Mouse (Mus musculus): ENCODE data around the gene Plac1.
"Not testable (repeated sequence)": the region's sequence is repeated elsewhere in the genome, so short reads cannot be mapped to it uniquely, and the experiment has no call there.

Gene Plac1

GRCm38 (mm10) chrX:53240011-53240410, at the start of gene Plac1:
Gene Plac1, minus strand, starts transcription at chrX:53240111.
- no peak for DNase-seq (ENCODE audit: extremely low spot score, low spot score)

GRCm38 (mm10) chrX:53287924-53288323, 48.0 kb upstream of the Plac1 start:
- DNase-seq (ENCODE audit: extremely low spot score, low spot score) = no peak

DNA sequence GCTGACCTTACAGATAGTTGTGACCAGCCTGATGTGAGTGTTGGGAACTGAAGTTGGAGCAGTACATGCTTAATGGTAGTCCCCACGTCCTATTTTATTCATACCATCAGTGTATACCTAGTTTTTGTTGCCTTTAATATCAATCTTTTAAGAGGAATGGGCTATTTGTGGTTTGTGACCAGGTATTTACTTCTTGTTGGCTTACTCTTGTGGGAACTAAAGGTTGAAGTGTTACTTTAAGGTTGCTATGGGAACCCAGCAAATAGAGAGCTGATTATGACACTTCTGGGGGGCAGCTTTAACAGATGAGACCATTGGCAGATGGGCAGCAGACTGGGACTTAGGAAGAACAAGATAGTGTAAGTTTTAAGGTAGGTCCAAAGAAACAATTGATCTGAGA, 33.2 kb upstream of the Plac1 start, which contains the start of gene Fam122c:
Gene Fam122c (plus strand): TSS at position 301 of the 400 bp plus-strand sequence.
- no peak for DNase-seq (ENCODE audit: extremely low spot score, low spot score)

DNA sequence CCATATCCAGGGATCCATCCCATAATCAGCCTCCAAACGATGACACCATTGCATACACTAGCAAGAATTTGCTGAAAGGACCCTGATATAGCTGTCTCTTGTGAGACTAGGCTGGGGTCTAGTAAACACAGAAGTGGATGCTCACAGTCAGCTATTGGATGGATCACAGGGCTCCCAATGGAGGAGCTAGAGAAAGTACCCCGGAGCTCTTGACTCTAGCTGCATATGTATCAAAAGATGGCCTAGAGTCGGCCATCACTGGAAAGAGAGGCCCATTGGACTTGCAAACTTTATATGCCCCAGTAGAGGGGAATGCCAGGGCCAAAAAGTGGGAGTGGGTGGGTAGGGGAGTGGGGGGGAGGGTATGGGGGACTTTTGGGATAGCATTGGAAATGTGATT, 31.7 kb upstream of the Plac1 start:
- DNase-seq (ENCODE audit: extremely low spot score, low spot score) = not testable (repeated sequence)

DNA sequence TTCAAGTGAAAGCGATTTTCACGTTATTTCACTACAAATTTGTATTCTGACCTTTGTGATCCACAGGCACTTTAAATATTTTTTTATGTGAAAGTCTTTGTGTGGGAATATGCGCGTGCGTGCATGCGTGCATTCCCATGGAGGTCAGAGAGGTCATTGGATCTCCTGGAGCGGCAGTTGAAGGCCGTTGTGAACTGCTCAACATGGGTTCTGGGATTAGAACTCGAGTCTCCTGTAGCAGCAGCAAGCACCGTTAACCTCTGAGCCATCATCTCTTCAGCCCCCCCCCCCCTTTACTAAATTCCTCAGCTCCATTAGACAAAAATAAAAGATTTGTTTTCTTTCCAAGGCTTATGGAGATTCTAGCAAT, 30.1 kb upstream of the Plac1 start:
- no peak for DNase-seq (ENCODE audit: extremely low spot score, low spot score)

GRCm38 (mm10) chrX:53269289-53270062, 29.6 kb upstream of the Plac1 start, which contains the start of gene Fam122b:
Gene Fam122b, minus strand, starts transcription at chrX:53269805.
- peak; percentile 84 for DNase-seq (ENCODE audit: extremely low spot score, low spot score)

- peak; percentile 61 for DNase-seq (ENCODE audit: extremely low spot score, low spot score)
Observed at GRCm38 (mm10) chrX:53268856-53269255, 28.9 kb upstream of the Plac1 start.

DNA sequence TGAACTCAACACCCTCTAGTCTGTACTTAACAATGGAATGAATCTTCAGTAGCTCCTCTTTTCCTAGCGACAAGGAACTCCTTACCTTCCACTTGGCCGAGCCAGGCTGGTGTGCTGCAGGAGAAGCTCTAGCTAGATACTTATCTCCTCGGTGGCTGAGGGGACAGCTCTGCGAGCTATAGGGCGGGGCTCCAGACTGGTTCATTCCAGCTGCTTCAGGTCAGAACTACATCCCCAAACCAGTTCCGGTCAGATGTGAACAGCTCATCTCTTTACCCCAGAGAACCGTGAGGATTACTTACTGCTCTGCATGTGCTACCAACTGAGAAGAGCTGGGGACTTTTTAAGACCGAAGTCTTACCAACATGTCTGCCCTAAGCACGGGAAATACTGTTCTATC, 26.3 kb upstream of the Plac1 start:
- DNase-seq (ENCODE audit: extremely low spot score, low spot score) = no peak

- no peak for DNase-seq (ENCODE audit: extremely low spot score, low spot score)
Observed at GRCm38 (mm10) chrX:53255195-53255594, 15.3 kb upstream of the Plac1 start.

DNA sequence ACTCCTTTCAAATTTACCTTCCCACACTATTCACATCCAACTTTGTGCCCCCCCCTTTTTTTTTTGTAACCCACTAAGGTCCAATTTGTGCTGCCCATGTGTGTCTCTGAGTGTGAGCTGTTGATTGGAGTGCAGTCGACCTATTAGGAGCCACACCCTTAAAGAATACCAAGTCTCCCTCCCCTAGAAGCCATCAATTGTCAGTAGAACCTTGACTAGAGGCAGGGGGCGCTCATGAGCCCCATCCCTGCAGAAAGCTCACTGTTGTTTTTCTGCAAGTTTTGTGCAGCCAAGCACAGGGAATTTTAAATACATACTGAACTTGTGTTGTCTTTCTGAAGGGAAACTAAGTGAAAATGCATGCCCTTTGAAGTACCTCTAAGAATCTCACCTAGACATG, 1.9 kb downstream of the Plac1 start:
- peak; percentile 13 for DNase-seq (ENCODE audit: extremely low spot score, low spot score)

DNA sequence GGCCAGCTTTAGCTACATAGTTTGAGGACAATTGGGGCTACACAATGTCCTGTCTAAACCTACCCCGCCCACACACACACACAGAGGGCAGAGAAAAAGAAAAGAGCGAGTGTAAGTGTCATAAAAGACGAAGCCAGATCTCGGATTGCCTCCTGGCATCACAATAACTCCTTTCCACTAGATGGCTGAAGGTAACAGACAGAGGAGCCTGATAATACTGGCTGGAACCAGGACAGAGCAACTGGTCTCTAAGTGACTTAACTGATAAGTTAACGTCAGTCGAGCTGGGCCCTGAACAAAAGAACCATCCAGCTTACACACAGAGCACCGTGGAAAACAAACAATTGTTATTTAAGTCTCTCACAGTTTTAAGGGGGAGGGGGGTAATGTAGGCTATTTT, 3.5 kb downstream of the Plac1 start:
- DNase-seq (ENCODE audit: extremely low spot score, low spot score) = no peak

GRCm38 (mm10) chrX:53233689-53234088, 6.2 kb downstream of the Plac1 start:
- peak; percentile 13 for DNase-seq (ENCODE audit: extremely low spot score, low spot score)

- DNase-seq (ENCODE audit: extremely low spot score, low spot score) = peak; percentile 22
Observed at GRCm38 (mm10) chrX:53231965-53232364, 7.9 kb downstream of the Plac1 start.

DNA sequence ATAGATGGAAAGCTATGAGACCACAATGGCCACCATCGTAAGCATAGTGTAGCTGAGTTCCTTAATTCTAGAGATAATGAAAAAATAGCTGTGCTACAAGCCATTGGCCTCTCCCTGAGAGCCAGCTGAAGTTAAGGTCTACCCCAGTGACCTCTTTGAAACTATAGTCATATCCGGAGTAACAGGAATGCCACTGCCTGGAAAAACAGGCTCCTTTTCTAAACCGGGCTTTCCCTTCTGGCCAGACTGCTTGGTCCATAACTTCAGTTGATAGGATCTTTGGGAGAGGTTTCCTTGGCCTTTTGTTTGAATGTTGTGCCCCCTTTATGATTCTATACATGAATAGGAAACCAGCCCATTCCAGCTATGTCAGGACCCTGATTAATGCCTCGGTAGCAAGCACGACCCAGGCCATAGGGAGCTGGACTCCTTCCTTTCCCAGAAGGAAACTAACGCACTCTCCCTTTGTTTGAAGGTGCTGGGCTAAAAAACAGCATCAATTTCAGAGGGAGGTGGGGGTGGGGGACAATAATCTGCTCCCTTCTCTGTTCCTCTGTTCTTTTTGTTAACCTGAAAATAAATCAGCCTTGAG, 15.5 kb downstream of the Plac1 start:
- DNase-seq (ENCODE audit: extremely low spot score, low spot score) = no peak

DNA sequence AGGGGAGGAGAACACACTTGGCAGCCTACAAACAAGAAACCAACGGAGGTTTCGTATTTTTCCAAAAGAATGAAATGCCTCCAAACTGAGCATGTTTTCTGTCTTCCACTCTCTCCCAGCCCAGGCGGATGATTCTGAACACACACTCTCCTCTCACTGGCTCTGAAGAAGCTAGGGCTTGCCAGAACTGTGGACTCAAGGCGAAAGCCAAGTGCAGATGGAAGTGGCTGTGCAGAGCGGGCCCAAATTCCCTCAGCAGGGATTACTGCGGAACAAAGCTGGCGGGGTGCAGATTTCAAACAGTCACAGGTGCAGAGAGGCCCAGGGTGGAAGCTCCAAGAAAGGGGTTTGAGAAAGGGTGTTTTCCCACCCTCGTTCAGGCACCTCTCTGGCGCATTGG, 19.1 kb downstream of the Plac1 start:
- DNase-seq (ENCODE audit: extremely low spot score, low spot score) = no peak

DNA sequence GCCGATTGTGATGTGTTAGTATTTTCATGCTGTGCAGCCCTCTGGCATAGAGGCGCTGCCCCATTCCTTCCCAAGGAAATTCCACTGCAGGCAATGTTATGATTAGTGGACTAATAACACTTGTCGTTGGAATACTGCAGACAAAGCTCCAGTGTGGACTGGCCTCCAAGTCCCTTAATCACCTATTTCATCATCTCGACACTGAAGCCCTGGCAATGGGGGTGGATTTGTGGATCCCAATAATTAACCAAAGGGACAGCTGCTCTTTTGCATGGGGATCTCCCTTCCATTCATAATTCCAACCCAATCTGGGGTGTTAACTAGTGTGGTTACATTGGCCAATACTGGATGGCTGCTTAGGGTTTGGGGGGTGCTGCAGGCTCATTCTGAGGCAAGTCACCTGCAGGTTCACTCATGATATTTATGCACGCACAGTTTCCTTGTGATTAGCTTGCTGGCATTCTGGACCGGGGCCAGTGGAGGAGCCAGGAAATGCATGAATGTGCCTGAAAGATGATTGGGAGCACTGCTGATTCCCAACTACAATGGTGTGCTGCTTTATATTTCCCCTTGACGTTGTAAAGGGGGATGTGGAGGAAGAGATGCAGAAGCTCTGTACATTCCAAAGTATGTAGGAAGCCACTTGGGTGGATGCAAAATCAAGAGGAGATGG, 25.2 kb downstream of the Plac1 start:
- DNase-seq (ENCODE audit: extremely low spot score, low spot score) = no peak

DNA sequence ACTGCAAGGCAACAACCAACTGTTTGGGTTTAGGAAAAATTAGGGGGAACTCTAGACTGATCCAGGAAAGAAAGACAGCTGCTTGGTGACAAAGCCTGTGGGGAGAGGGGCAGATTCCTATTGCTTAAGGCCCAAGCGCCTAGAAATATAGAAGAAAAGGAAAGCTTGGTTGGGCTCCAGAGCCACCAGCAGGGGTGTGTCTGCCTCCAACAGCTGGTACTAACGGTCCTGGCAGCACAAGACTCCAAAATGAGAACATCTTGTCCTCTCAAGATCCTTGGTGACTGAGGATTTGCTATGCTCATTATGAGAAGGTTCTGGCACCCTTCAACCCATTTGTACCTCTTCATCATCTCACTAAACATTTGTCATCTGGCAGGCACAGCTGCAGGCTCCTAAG, 26.1 kb downstream of the Plac1 start:
- no peak for DNase-seq (ENCODE audit: extremely low spot score, low spot score)

GRCm38 (mm10) chrX:53212485-53212884, 27.4 kb downstream of the Plac1 start:
- no peak for DNase-seq (ENCODE audit: extremely low spot score, low spot score)

GRCm38 (mm10) chrX:53211756-53212483, 28.0 kb downstream of the Plac1 start:
- DNase-seq (ENCODE audit: extremely low spot score, low spot score) = no peak

DNA sequence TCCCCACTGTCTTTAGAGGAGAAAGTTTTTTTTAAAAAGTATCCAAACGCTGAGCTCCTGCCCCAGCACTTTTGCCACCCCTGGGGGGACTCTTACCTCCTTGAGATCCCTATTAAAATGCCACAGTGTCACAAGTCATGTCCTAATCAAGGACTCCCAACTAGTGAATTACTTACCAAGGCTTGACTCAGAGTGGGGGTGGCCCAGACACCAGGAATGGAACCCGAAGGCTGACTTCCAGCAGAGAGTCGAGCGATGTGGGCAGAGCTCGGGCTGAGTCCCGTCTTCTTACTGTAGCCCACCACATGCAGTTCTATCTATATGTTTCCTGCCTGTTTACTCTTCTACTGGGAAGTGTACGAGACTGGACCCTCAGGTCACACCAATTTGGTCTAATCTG, 30.5 kb downstream of the Plac1 start:
- DNase-seq (ENCODE audit: extremely low spot score, low spot score) = no peak

DNA sequence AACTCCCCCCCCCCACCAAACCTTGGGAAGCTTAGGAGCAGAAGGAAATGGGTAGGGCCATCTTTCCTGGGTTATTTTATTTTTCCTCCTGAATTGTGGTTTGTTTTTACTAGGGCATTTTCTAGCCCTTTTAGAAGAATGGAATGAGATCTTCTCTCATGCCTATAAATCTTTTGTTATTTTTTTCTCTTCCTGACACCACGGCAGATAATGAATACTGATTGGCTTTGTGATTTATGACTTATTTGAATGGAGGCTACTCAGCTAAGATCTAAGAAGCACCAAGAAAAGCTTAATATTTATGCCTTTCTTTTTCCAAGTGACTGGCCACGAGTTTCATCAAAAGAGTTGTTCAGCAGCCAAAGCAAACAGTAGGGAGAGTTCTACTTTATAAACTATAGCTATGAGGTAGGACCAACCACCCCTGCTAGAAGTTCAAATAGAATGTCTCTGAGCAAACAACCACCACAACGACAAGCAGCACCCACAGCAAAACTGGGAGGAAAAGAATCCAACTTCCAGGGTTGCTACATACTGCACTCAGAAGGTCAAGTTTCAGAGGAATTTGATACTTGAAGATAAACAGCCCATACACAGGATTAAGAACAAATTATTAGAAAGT, 35.1 kb downstream of the Plac1 start:
- DNase-seq (ENCODE audit: extremely low spot score, low spot score) = no peak

Data from neural tube, embryonic 10.5 days (tissue).